Mouse (Mus musculus) hindbrain, embryonic 12.5 days (tissue): Measurements from ENCODE around the gene Acad9. TPM values are rescaled to one million over a fixed set of nuclear protein-coding genes. Genes with fewer than 3 reads are reported as not detected.

Experiments
- ATAC-seq: fragments of 200-750 bp; cut with Nextera tagmentation; 2 replicates; pipeline ENCODE4 v1.8.0; 2017; ENCODE audit warnings: moderate TSS enrichment; ENCODE audit not compliant: low FRiP score
- H3K27ac ChIP-seq: fragments of 300-500 bp; sonication (generic); 2 replicates; pipeline ENCODE4 v1.5.1; 2016; ENCODE audit warnings: mild to moderate bottlenecking
- H3K27me3 ChIP-seq: fragments of 300-500 bp; sonication (generic); 2 replicates; pipeline ENCODE4 v1.6.1; 2016; ENCODE audit warnings: mild to moderate bottlenecking
- H3K36me3 ChIP-seq: fragments of 300-500 bp; sonication (generic); 2 replicates; pipeline ENCODE4 v1.6.1; 2016; ENCODE audit warnings: mild to moderate bottlenecking
- H3K4me1 ChIP-seq: fragments of 300-500 bp; sonication (generic); 2 replicates; pipeline ENCODE4 v1.6.1; 2016
- H3K4me2 ChIP-seq: fragments of 300-500 bp; sonication (generic); replicated peaks from 2 replicates; pipeline ENCODE4 v1.6.1; 2016; ENCODE audit warnings: mild to moderate bottlenecking
- H3K4me3 ChIP-seq: fragments of 300-500 bp; sonication (generic); 2 replicates; pipeline ENCODE4 v1.5.1; 2016; ENCODE audit warnings: mild to moderate bottlenecking
- H3K9ac ChIP-seq: fragments of 300-500 bp; sonication (generic); 2 replicates; pipeline ENCODE4 v1.6.1; 2016; ENCODE audit warnings: mild to moderate bottlenecking, moderate library complexity
- H3K9me3 ChIP-seq: fragments of 300-500 bp; sonication (generic); replicated peaks from 2 replicates; pipeline ENCODE4 v1.6.1; 2016; ENCODE audit warnings: mild to moderate bottlenecking
- WGBS: fragments of 180-500 bp; shearing (Covaris S2); methylation state at CpG from one replicate; pipeline ENCODE4 v1.1.7; 2016; 5-methylcytosine and 5-hydroxymethylcytosine counted together
- polyA plus RNA-seq: library from polyadenylated mRNA; unstranded; fragments of >200 nt; fragmentation: Nextera tagmentation; extraction: Ambion mirVana; gene quantifications from 2 replicates; pipeline ENCODE4 v1.2.1, GENCODE M21; 2016

Gene Acad9
- polyA plus RNA-seq = 88.7 and 91.0 TPM in 2 replicates

DNA sequence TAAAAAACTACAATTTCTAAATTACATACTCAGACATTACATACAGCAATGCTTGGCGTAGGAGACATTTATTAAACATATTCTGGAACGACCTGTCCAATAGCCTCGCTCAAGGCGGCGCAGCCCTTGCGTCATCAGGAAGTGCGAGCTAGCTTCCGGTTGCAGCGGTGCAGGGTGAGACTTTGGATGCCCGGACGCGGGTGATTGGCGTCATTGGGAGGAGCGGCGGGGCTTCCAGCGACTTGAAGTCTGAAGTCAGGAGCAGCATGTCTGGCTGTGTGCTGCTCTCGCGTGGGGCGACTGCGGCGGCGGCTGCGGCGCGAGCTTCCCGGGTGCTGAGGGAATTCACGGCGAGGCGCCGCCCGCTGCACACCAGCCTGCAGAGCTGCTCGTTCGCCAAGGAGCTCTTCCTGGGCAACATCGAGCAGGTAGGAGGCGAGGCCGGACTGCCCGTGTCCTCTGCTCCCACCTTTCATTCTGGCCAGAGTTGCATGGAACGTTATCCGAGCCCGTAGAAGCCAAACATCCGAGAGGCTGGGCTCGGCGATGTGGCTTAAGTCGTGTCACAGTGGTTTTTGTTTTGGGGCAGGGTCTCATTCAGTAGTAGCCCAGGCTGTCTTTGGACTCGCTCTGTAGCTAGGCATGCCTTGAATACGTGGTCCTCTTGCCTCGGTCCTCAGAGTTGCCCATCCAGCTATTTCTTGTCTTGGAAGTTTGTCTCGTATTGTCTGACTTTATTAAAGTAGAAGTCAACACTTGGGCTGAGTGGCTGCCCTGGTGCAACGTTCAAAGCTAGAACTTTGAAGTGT lies at the start of gene Acad9:
Gene Acad9, plus strand, starts transcription at position 137 of the 809 bp plus-strand sequence.
- peak; percentile 98 for ATAC-seq
- peak within 1 kb of the TSS; percentile 76 for H3K9ac ChIP-seq
- WGBS = 2% methylated on average over 49 of the region's 49 CpGs
- H3K27me3 ChIP-seq = peaks cover under 1% of the 10 kb centered on the region; the same call in 1 of the 2 replicates
- peaks cover 19% of the 10 kb centered on the region for H3K4me1 ChIP-seq
- H3K27ac ChIP-seq = peak within 1 kb of the TSS; percentile 40; the same call in 1 of the 2 replicates
- H3K4me3 ChIP-seq = peak within 1 kb of the TSS; percentile 73
- peaks cover 9% of the 10 kb centered on the region; the same call in 1 of the 2 replicates for H3K36me3 ChIP-seq
- H3K9me3 ChIP-seq = no peaks in the 10 kb centered on the region
- H3K4me2 ChIP-seq = peak within 1 kb of the TSS; percentile 80

DNA sequence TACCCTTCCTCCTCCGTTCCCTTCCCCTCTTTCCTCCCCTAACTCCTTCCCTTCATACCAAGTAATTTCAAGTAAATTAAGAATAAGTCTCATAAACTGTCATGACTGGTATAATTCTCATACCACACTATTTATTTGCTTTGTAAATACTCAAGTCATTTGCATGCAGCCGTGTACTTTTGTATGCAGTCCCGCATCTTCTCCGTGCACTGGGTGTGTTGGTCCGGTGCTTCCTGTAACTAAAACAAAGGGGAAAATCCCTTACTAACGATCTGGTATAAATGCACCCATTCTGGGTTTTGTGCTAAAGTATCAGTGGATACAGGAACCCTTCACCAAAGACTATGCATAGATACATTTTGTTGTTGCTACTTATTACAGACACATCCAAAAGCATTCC lies 40.0 kb upstream of the Acad9 start:
- no peaks in the 10 kb centered on the region for H3K27me3 ChIP-seq
- H3K9me3 ChIP-seq = no peaks in the 10 kb centered on the region
- H3K4me1 ChIP-seq = no peaks in the 10 kb centered on the region
- no peak overlapping the region for H3K4me2 ChIP-seq
- H3K27ac ChIP-seq = no peak overlapping the region
- H3K36me3 ChIP-seq = no peaks in the 10 kb centered on the region
- no peak overlapping the region for H3K4me3 ChIP-seq
- 85% methylated on average over 6 of the region's 6 CpGs for WGBS
- ATAC-seq = no peak
- H3K9ac ChIP-seq = no peak overlapping the region

DNA sequence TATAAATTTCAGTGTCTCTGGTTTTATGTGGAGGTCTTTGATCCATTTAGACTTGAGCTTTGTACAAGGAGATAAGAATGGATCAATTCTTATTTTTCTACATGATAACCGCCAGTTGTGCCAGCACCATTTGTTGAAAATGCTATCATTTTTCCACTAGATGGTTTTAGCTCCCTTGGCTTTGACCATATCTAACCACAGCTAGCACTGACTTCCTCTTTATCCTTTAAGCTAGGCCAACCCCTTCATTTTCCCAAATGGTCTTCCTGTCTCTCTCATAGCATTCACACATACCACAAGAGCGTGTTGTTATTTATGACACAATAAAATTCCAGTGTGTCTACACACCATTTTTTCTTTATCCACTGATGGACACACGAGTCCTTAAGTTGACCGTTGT lies 35.8 kb upstream of the Acad9 start:
- Histone ChIP-seq H3K4me2 (no peak overlapping the region), H3K4me1 (no peaks in the 10 kb centered on the region), H3K4me3 (no peak overlapping the region), H3K36me3 (no peaks in the 10 kb centered on the region), H3K9me3 (no peaks in the 10 kb centered on the region), H3K27ac (no peak overlapping the region), H3K9ac (no peak overlapping the region), H3K27me3 (no peaks in the 10 kb centered on the region)
- WGBS = 89% methylated on average over 4 of the region's 4 CpGs
- ATAC-seq = no peak

DNA sequence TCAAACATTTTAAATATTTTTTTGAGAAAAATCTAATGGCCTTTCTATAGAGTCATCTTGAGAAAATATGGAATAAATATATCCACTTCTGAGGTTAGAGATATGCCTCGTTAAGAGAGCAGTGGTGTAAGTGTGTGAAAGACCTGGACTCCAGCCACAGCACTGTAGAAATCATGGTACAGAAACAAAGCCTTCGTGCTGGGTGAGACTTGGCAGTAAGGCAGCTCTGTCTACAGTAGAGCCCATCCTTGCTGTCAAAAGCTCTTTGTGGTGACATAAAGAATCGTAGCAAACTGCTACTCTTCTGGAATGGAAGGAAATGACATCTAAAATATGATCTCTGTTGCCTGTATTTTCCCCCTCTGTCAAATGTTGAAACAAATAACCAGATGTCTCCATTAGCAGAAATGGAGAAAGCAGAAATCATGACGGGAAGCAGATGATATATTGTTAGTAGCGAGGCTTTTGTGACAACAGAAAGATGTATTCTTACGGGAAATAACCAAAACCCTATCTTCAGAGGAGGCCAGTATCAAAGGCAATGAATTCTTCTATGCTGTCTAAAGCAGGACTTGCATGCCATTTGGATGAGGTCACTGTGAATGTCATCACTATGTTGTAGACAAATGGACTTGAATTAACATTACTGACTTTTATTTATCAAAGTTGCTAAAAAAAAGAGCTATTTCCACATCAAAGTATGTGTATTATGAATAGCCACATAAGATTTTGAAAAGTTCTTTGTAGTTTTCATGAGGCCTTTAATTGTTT lies 33.9 kb upstream of the Acad9 start:
- ATAC-seq = no peak
- Histone ChIP-seq H3K4me2 (no peak overlapping the region), H3K4me3 (no peak overlapping the region), H3K27me3 (no peaks in the 10 kb centered on the region), H3K36me3 (no peaks in the 10 kb centered on the region), H3K9me3 (no peaks in the 10 kb centered on the region), H3K4me1 (no peaks in the 10 kb centered on the region), H3K27ac (no peak overlapping the region), H3K9ac (no peak overlapping the region)
- WGBS = 76% methylated on average over 6 of the region's 6 CpGs

DNA sequence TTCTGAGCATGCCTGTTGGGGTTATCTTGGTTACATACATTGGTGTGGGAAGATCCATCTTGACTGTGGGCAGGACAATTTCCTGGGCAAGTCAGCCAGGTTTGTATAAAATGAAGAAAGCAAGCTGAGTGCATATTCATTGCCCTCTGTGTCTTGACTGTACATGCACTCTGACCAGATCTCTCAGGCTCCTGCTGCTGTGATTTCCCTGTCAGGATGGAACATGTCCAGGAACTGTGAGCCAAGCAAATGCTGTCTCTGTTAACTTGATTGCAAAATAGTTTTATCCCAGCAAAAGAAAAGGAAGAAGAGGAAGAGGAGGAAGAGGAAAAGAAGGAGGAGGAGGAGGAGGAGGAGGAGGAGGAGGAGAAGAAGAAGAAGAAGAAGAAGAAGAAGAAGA lies 21.3 kb upstream of the Acad9 start:
- no peaks in the 10 kb centered on the region for H3K36me3 ChIP-seq
- H3K4me2 ChIP-seq = no peak overlapping the region
- H3K27ac ChIP-seq = no peak overlapping the region
- no peaks in the 10 kb centered on the region for H3K4me1 ChIP-seq
- no peak for ATAC-seq
- no peak overlapping the region for H3K9ac ChIP-seq
- no peak overlapping the region for H3K4me3 ChIP-seq
- no peaks in the 10 kb centered on the region for H3K9me3 ChIP-seq
- no peaks in the 10 kb centered on the region for H3K27me3 ChIP-seq

DNA sequence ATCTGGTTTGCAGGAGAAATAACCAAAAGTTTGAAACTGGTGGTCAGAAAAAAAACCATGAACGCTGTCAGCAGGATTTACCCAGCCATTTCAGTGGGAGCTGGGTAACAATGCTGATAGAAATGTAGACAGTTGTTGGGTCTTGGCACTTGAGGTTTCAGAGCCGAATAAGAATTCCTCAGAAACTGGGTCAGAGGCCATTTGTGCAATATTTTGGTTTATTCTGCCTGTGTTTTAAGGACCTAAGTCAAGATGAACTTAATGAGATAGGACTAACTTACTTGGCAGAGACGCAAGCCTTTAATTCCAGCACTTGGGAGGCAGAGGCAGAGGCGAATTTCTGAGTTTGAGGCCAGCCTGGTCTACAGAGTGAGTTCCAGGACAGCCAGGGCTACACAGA lies 20.7 kb upstream of the Acad9 start:
- no peak for ATAC-seq
- H3K36me3 ChIP-seq = no peaks in the 10 kb centered on the region
- no peaks in the 10 kb centered on the region for H3K4me1 ChIP-seq
- no peaks in the 10 kb centered on the region for H3K27me3 ChIP-seq
- no peak overlapping the region for H3K27ac ChIP-seq
- no peak overlapping the region for H3K9ac ChIP-seq
- H3K9me3 ChIP-seq = no peaks in the 10 kb centered on the region
- no peak overlapping the region for H3K4me3 ChIP-seq
- 78% methylated on average over 4 of the region's 4 CpGs for WGBS
- H3K4me2 ChIP-seq = no peak overlapping the region

DNA sequence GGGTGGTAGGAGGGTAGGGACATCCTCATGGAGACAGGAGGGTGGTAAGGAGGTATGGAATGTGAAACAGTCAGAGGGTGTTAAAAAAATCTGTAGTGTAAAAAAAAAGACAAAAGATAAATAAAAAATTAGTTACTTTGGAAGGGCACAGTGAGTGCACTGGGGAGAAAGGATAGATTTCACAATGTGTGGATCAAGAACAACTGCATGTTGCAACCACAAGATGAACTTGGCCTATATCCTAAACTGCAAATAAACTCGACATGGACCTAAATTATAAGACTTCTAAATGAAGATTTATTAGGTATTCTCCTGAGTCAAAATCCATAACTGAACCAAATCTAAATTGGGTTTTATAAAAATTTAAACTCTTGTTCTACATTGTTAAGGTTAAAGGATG lies 16.7 kb upstream of the Acad9 start:
- H3K27ac ChIP-seq = no peak overlapping the region
- H3K4me2 ChIP-seq = no peak overlapping the region
- H3K36me3 ChIP-seq = no peaks in the 10 kb centered on the region
- H3K9me3 ChIP-seq = no peaks in the 10 kb centered on the region
- WGBS = 79% methylated on average over 1 of the region's 1 CpGs
- no peak for ATAC-seq
- no peak overlapping the region for H3K9ac ChIP-seq
- no peaks in the 10 kb centered on the region for H3K27me3 ChIP-seq
- H3K4me1 ChIP-seq = no peaks in the 10 kb centered on the region
- no peak overlapping the region for H3K4me3 ChIP-seq

DNA sequence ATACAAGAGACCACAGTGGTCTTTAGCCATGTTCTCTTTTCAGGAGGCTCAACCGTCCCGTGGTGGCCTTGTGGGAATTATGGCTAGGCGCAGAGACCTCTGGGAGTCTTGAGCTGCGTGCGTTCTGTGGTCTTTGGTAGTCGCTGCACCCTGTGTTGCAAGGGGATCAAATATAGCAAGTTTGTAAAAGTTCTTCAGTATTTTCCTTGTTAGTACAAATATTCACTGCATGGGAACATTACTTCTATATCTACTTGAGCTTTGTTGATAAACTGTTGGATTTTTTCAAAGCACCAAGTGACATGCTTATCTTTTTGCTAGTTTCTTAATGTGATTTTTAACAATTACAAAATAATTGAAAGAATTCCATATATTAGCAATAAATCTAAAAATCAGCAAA lies 12.3 kb upstream of the Acad9 start, which contains the start of gene Ccdc144b:
Gene Ccdc144b, minus strand, starts transcription at position 101 of the 400 bp plus-strand sequence.
- no peak within 1 kb of the TSS for H3K27ac ChIP-seq
- H3K9ac ChIP-seq = no peak within 1 kb of the TSS
- H3K27me3 ChIP-seq = no peaks in the 10 kb centered on the region
- H3K9me3 ChIP-seq = no peaks in the 10 kb centered on the region
- no peaks in the 10 kb centered on the region for H3K36me3 ChIP-seq
- no peak within 1 kb of the TSS for H3K4me3 ChIP-seq
- no peak within 1 kb of the TSS for H3K4me2 ChIP-seq
- no peak for ATAC-seq
- WGBS = 95% methylated on average over 6 of the region's 6 CpGs
- no peaks in the 10 kb centered on the region for H3K4me1 ChIP-seq

DNA sequence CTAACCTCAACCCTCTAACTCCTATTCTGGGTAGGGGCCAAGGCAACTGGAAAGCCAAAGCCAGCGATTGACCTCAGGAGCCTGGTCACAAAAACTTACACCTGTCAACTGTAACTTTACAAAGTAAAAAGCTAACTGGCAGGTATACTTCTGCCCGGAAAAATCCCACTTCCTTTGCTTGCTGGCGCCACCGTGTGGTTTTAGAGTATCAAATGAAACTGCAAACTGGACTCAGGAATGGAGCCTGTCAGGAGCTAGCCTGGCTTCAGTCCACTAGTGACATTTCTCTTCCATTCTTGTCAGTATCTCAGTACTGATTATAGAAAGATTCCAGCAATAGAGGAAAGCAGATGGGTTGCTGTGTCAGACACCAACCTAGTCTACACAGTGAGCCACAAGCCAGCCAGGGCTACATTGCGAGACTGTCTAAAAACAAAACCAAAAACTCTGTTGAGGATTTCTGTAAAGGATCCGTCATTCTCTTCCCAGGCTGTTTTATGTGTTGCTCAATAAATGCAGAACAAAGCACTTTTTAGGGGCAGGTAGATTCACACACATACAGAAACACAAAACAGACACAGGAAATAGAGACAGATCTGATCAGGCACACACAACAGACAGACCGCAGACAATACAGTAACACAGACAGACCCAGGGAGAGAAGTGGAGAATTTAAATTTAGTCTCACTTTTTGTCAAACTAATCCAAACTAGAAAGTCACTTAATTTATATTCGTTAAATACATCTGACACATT lies 5.5 kb upstream of the Acad9 start:
- H3K4me2 ChIP-seq = no peak overlapping the region
- no peak for ATAC-seq
- peaks cover 3% of the 10 kb centered on the region; the same call in 1 of the 2 replicates for H3K4me1 ChIP-seq
- 32% methylated on average over 8 of the region's 8 CpGs for WGBS
- no peak overlapping the region for H3K27ac ChIP-seq
- H3K27me3 ChIP-seq = peaks cover 3% of the 10 kb centered on the region; the same call in 1 of the 2 replicates
- no peaks in the 10 kb centered on the region for H3K9me3 ChIP-seq
- no peaks in the 10 kb centered on the region for H3K36me3 ChIP-seq
- no peak overlapping the region for H3K9ac ChIP-seq
- H3K4me3 ChIP-seq = no peak overlapping the region

DNA sequence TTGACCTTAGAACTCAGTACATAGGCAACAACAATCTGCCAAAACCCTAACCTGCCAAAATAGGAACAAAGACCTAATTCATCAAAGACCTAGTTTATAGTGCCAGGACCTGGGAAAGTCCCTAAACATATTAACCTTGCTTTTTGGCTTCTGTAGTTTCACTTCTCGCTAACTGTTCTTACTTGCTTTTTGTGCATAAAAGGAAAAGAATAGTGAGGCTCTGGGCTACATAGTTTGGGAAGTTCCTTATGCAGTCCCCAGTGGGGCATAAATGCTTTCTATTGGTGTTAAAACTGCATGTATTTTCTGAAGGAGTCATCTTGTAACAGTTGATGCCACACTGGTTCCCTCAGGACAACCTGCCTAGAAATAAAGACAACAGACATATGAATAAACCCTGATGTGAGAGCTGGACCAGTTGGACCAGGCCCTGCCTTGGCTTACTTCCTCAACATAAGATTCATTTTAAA lies 1.2 kb upstream of the Acad9 start:
- Histone ChIP-seq H3K4me1 (peaks cover 19% of the 10 kb centered on the region), H3K27ac (no peak overlapping the region), H3K4me2 (no peak overlapping the region), H3K27me3 (peaks cover 3% of the 10 kb centered on the region; the same call in 1 of the 2 replicates), H3K9ac (no peak overlapping the region), H3K36me3 (no peaks in the 10 kb centered on the region), H3K9me3 (no peaks in the 10 kb centered on the region), H3K4me3 (no peak overlapping the region)
- WGBS = 97% methylated on average over 1 of the region's 1 CpGs
- no peak for ATAC-seq

DNA sequence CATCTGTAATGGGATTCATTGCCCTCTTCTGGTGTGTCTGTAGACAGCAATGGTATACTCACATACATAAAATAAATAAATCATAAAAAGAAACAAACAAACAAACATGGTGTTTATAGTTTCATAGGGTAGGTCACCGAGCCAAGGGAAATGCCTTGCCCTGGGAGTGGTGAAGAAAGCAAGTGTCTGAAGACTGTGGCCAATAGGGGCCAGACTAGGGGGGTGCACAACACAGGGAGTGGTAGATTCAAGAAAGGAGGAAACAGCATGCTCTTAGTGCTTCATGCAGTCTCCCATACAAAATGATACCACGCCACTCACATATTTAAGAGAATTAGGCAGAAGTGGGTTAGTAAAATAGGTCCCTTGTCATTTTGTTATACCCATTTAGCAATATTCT lies 613 bp upstream of the Acad9 start:
- Histone ChIP-seq H3K9ac (no peak overlapping the region; the same call in 1 of the 2 replicates), H3K4me2 (peak overlapping the region; percentile 80), H3K36me3 (0 out of 2 replicates have a peak, but pooled peaks cover 3% of the 10 kb centered on the region), H3K4me3 (peak overlapping the region; percentile 73), H3K4me1 (peaks cover 19% of the 10 kb centered on the region), H3K27me3 (peaks cover 3% of the 10 kb centered on the region; the same call in 1 of the 2 replicates), H3K9me3 (no peaks in the 10 kb centered on the region), H3K27ac (no peak overlapping the region)
- 0 out of 2 replicates have a peak, but pooled peaks have one; percentile 21 for ATAC-seq
- 97% methylated on average over 2 of the region's 2 CpGs for WGBS

DNA sequence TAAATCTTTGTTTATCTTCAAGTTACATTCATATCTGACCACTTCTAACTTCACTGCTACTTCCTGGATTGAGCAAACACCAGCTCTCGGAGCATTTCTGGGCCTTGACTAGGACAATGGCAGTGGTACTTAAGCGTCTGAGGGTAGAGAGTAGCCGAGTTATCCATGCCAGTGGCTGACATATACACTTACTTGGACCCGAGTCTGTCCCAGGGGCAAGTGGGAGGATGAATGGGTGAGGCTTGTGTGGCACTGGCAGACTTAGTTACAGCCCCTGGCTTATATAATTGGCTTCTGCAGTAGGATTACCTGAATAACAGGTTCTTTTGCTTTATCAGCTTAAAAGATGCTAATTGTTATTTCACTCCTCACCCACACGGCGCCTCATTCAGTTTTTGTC lies 2.0 kb downstream of the Acad9 start:
- ATAC-seq = no peak
- H3K36me3 ChIP-seq = peaks cover 14% of the 10 kb centered on the region; the same call in 1 of the 2 replicates
- no peaks in the 10 kb centered on the region for H3K27me3 ChIP-seq
- no peaks in the 10 kb centered on the region for H3K9me3 ChIP-seq
- no peak overlapping the region for H3K4me2 ChIP-seq
- H3K4me1 ChIP-seq = peaks cover 19% of the 10 kb centered on the region
- WGBS = 85% methylated on average over 6 of the region's 6 CpGs
- no peak overlapping the region for H3K27ac ChIP-seq
- H3K4me3 ChIP-seq = no peak overlapping the region
- H3K9ac ChIP-seq = no peak overlapping the region
